Mouse (Mus musculus): Measurements from ENCODE around the gene Vgll4. TPM values are rescaled to one million over a fixed set of nuclear protein-coding genes. Genes with fewer than 3 reads are reported as not detected.

Vgll4 gene
- total RNA-seq, 1 experiment: 25.5 TPM

- no peaks in the 10 kb centered on the region for H3K9me3 ChIP-seq (ENCODE audit: control insufficient read depth, insufficient read depth, low read depth, low read length)
- DNase-seq (ENCODE audit: low read depth, low spot score): no peak
- in situ Hi-C loops (cut with MboI; ENCODE audit: low sequenced_read_pairs in 2 of 2, unreplicated experiment in 2 of 2): no loop called here
- H3K36me3 ChIP-seq (ENCODE audit: control insufficient read depth, insufficient read depth, low read length, poor library complexity, severe bottlenecking): no peaks in the 10 kb centered on the region
- H3K4me3 ChIP-seq (ENCODE audit: insufficient read depth in 1 of 2, low read depth in 1 of 2, low read length in 2 of 2, poor library complexity in 1 of 2, severe bottlenecking in 1 of 2): no peak overlapping the region
- H3K4me1 ChIP-seq (ENCODE audit: control insufficient read depth in 2 of 2, insufficient read depth in 2 of 2, low read length in 2 of 2, poor library complexity in 1 of 2): peaks cover 0 to 16% of the 10 kb centered on the region in 2 experiments; a peak in 2 of 4 replicates
- TF ChIP-seq MAFK (IDR thresholded peaks at IDR 0.05; ENCODE audit: insufficient read depth, low read depth, low read length): no peak
- no peak for TF ChIP-seq ZNF384 (IDR thresholded peaks at IDR 0.05; ENCODE audit: low read depth, low read length)
- TF ChIP-seq ZC3H11A (IDR thresholded peaks at IDR 0.05; ENCODE audit: borderline replicate concordance, low read depth, low read length): no peak
- TF ChIP-seq HCFC1 (IDR thresholded peaks at IDR 0.05; ENCODE audit: borderline replicate concordance, insufficient read depth, low read length): no peak
- TF ChIP-seq CHD2 (IDR thresholded peaks at IDR 0.05; ENCODE audit: low read depth, low read length): no peak
- H3K27ac ChIP-seq (ENCODE audit: insufficient read depth, low read depth, low read length, poor library complexity, severe bottlenecking): no peak overlapping the region
- no peak overlapping the region for H3K9ac ChIP-seq (ENCODE audit: insufficient read depth, low read depth, low read length, poor library complexity, severe bottlenecking)
Observed at GRCm38 (mm10) chr6:114847582-114848174, 122.1 kb downstream of the Vgll4 start.

GRCm38 (mm10) chr6:114846153-114846772 lies 123.5 kb downstream of the Vgll4 start:
- Histone ChIP-seq H3K27ac (ENCODE audit: insufficient read depth, low read depth, low read length, poor library complexity, severe bottlenecking) (no peak overlapping the region), H3K4me1 (ENCODE audit: control insufficient read depth in 2 of 2, insufficient read depth in 2 of 2, low read length in 2 of 2, poor library complexity in 1 of 2) (peaks cover 0 to 21% of the 10 kb centered on the region in 2 experiments; a peak in 2 of 4 replicates), H3K4me3 (ENCODE audit: insufficient read depth in 1 of 2, low read depth in 1 of 2, low read length in 2 of 2, poor library complexity in 1 of 2, severe bottlenecking in 1 of 2) (no peak overlapping the region), H3K9ac (ENCODE audit: insufficient read depth, low read depth, low read length, poor library complexity, severe bottlenecking) (no peak overlapping the region), H3K9me3 (ENCODE audit: control insufficient read depth, insufficient read depth, low read depth, low read length) (no peaks in the 10 kb centered on the region), H3K36me3 (ENCODE audit: control insufficient read depth, insufficient read depth, low read length, poor library complexity, severe bottlenecking) (no peaks in the 10 kb centered on the region)
- TF ChIP-seq ZC3H11A (IDR thresholded peaks at IDR 0.05; ENCODE audit: borderline replicate concordance, low read depth, low read length): no peak
- TF ChIP-seq ZNF384 (IDR thresholded peaks at IDR 0.05; ENCODE audit: low read depth, low read length): no peak
- TF ChIP-seq CHD2 (IDR thresholded peaks at IDR 0.05; ENCODE audit: low read depth, low read length): no peak
- TF ChIP-seq MAFK (IDR thresholded peaks at IDR 0.05; ENCODE audit: insufficient read depth, low read depth, low read length): no peak
- in situ Hi-C loops (cut with MboI; ENCODE audit: low sequenced_read_pairs in 2 of 2, unreplicated experiment in 2 of 2): no loop called here
- no peak for DNase-seq (ENCODE audit: low read depth, low spot score)

- H3K9ac ChIP-seq (ENCODE audit: insufficient read depth, low read depth, low read length, poor library complexity, severe bottlenecking): no peak overlapping the region
- H3K27ac ChIP-seq (ENCODE audit: insufficient read depth, low read depth, low read length, poor library complexity, severe bottlenecking): no peak overlapping the region
- no peak for DNase-seq (ENCODE audit: low read depth, low spot score)
- H3K4me1 ChIP-seq (ENCODE audit: control insufficient read depth in 2 of 2, insufficient read depth in 2 of 2, low read length in 2 of 2, poor library complexity in 1 of 2): peaks cover 0 to 25% of the 10 kb centered on the region in 2 experiments; a peak in 3 of 4 replicates
- no peak for TF ChIP-seq ZNF384 (IDR thresholded peaks at IDR 0.05; ENCODE audit: low read depth, low read length)
- TF ChIP-seq ZC3H11A (IDR thresholded peaks at IDR 0.05; ENCODE audit: borderline replicate concordance, low read depth, low read length): no peak
- TF ChIP-seq MAFK (IDR thresholded peaks at IDR 0.05; ENCODE audit: insufficient read depth, low read depth, low read length): no peak
- TF ChIP-seq HCFC1 (IDR thresholded peaks at IDR 0.05; ENCODE audit: borderline replicate concordance, insufficient read depth, low read length): no peak
- TF ChIP-seq CHD2 (IDR thresholded peaks at IDR 0.05; ENCODE audit: low read depth, low read length): no peak
- no peaks in the 10 kb centered on the region for H3K9me3 ChIP-seq (ENCODE audit: control insufficient read depth, insufficient read depth, low read depth, low read length)
- in situ Hi-C loops (cut with MboI; ENCODE audit: low sequenced_read_pairs in 2 of 2, unreplicated experiment in 2 of 2): no loop called here
- H3K4me3 ChIP-seq (ENCODE audit: insufficient read depth in 1 of 2, low read depth in 1 of 2, low read length in 2 of 2, poor library complexity in 1 of 2, severe bottlenecking in 1 of 2): no peak overlapping the region
- H3K36me3 ChIP-seq (ENCODE audit: control insufficient read depth, insufficient read depth, low read length, poor library complexity, severe bottlenecking): no peaks in the 10 kb centered on the region
Observed at GRCm38 (mm10) chr6:114842863-114843262, 126.9 kb downstream of the Vgll4 start.

- H3K4me1 ChIP-seq (ENCODE audit: control insufficient read depth in 2 of 2, insufficient read depth in 2 of 2, low read length in 2 of 2, poor library complexity in 1 of 2): peaks cover 0 to 24% of the 10 kb centered on the region in 2 experiments; a peak in 3 of 4 replicates
- H3K9ac ChIP-seq (ENCODE audit: insufficient read depth, low read depth, low read length, poor library complexity, severe bottlenecking): no peak overlapping the region
- H3K4me3 ChIP-seq (ENCODE audit: insufficient read depth in 1 of 2, low read depth in 1 of 2, low read length in 2 of 2, poor library complexity in 1 of 2, severe bottlenecking in 1 of 2): no peak overlapping the region
- DNase-seq (ENCODE audit: low read depth, low spot score): no peak
- H3K9me3 ChIP-seq (ENCODE audit: control insufficient read depth, insufficient read depth, low read depth, low read length): no peaks in the 10 kb centered on the region
- no peaks in the 10 kb centered on the region for H3K36me3 ChIP-seq (ENCODE audit: control insufficient read depth, insufficient read depth, low read length, poor library complexity, severe bottlenecking)
- H3K27ac ChIP-seq (ENCODE audit: insufficient read depth, low read depth, low read length, poor library complexity, severe bottlenecking): no peak overlapping the region
- in situ Hi-C loops (cut with MboI; ENCODE audit: low sequenced_read_pairs in 2 of 2, unreplicated experiment in 2 of 2): no loop called here
- no peak for TF ChIP-seq HCFC1 (IDR thresholded peaks at IDR 0.05; ENCODE audit: borderline replicate concordance, insufficient read depth, low read length)
- TF ChIP-seq CHD2 (IDR thresholded peaks at IDR 0.05; ENCODE audit: low read depth, low read length): no peak
- TF ChIP-seq ZC3H11A (IDR thresholded peaks at IDR 0.05; ENCODE audit: borderline replicate concordance, low read depth, low read length): no peak
- no peak for TF ChIP-seq MAFK (IDR thresholded peaks at IDR 0.05; ENCODE audit: insufficient read depth, low read depth, low read length)
- TF ChIP-seq ZNF384 (IDR thresholded peaks at IDR 0.05; ENCODE audit: low read depth, low read length): no peak
Observed at GRCm38 (mm10) chr6:114842131-114842530, 127.7 kb downstream of the Vgll4 start.
